Mouse (Mus musculus): ENCODE results near the gene AB124611. TPM values are rescaled to one million over a fixed set of nuclear protein-coding genes. Genes with fewer than 3 reads are reported as not detected.
"Not testable (repeated sequence)": the region's sequence is repeated elsewhere in the genome, so short reads cannot be mapped to it uniquely, and the experiment has no call there.

Gene AB124611
- total RNA-seq (2021): 1 to 10 TPM; 1.5 to 4.3 TPM
- long read RNA-seq, experiment 1: 0 reads
- long read RNA-seq, experiment 2: 0 reads

DNA sequence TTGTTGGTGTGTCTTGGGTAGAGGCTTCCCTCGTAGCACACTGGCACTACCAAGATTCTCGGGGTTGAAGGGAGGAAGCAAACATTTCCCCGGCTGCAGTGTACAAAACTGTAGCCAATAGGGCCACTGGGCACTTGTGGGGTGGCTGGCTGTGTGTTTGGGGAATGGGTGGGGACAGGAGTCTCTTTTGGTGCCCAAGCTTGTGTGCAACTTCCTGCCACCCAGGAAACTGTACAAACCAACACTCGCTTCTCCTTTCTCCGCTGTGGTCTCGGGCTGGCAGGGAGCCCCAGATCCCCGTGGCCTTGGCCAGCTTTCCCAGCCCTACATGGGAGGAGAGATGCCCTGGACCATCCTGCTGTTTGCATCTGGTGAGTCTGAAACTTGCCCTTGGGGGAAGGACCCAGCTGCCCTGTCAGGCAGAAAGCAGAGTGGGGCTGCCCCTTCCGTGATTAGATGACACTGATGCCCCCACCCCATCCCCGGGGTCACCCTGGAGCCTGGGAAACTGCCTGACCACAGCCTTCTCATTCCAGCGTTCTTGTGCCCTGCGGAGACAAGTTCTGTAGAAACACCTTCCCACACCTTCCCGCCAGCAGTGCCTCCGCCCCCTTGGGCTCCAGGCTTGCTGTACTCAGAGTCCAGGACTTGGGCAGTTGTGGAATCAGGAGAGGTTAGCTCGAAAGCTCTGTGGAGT, at the start of gene AB124611:
Gene AB124611 (plus strand): TSS at position 240 of the 697 bp plus-strand sequence.
- DNase-seq (ENCODE audit: low spot score in 2 of 2): no peak

GRCm38 (mm10) chr9:21477707-21478106, 48.3 kb upstream of the AB124611 start:
- no peak for DNase-seq (ENCODE audit: low spot score in 2 of 2)

DNA sequence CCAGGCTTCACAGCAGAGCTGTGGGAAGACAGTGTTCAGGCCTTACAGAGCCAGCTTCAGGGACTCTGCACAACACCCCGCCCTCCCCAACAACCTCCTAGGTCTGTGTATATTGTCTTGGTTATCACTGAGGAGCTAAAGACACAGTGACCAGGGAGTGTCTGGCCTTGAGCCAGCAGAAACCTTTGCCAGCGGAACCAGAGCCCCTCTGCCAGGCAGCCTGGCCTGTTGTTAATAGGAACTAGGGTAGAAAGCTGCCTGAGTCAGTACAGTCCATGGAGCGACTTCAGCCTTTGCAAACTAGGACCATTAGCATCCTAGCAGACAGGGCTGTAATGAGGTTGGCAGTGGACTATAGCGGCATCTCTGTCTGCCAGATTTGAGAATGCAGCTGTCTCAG, 41.9 kb upstream of the AB124611 start:
- DNase-seq (ENCODE audit: low spot score in 2 of 2): no peak

- DNase-seq (ENCODE audit: low spot score in 2 of 2): not testable (repeated sequence)
Measured at GRCm38 (mm10) chr9:21488246-21488645, 37.7 kb upstream of the AB124611 start.

DNA sequence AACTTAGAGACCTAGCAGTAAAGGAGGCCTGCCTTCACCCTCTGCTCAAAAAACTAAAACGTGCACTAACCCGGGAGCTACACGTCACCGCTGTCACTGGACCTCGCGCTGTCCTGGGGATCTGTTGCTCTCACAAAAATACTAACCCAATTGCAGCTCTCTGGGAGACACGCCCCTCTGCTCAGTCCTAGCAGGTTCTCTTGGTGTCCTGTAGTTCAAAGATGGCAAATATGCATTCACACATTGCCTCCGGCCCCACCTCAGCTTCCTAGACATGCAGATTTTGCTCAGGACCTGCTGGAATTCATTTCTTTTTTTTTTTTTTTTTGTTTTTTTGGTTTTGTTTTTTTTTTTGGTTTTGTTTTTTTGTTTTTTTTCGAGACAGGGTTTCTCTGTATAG, 35.3 kb upstream of the AB124611 start:
- DNase-seq (ENCODE audit: low spot score in 2 of 2): no peak

DNA sequence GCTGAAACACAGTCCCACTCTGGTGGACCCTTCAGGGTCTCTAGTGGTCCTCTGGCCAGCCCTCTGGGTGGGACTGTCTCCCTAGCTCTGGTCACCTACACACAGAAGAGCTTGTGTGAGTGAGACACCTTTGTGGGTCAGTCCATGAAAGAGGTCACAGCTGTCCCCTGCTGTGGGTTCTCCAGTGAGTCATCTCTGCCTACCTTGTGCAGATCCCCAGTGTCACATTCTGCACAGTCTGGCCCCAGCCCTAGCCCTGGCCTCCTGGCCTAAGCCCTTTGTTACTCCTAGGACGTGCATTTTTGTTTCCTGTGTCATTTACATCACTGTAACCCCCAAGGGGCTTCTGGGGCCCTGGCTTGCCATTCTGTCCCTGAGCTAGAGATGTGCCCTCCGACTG, 32.1 kb upstream of the AB124611 start:
- DNase-seq (ENCODE audit: low spot score in 2 of 2): no peak

GRCm38 (mm10) chr9:21494726-21495125, 31.2 kb upstream of the AB124611 start:
- DNase-seq (ENCODE audit: low spot score in 2 of 2): no peak

DNA sequence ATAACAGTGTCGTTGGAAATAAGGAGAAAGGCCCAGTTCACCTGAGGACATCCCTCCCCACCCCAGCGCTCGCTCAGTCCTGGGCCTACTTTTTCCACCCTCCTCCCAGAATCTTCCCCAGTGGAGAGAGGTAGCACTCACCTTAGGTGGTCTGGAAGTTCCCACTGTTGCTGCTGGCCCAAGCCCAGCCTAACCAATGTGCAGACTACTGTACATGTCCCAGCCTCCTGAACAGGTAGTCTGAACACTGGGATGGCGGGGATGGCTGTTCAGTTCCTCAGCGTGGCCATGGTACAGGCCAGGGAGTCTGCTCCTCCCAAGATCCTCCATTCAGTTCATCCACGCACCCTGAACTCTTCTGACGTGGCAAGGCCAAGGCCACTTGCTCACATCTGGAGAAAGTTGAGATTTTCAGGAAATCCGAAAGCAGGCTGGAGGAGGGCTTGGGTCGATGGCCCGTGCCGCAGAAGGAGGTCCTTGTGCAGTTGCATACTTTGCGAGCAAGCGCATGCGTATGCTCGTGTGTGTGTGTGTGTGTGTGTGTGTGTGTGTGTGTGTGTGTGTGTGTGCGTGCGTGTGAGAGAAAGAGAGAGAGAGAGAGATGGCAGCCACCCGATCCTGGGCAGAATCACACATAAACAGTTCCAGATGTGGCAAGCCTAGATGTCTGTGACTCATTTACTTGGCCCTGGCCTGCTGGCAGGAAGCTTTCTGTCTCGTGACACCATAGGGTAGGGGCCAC, 29.5 kb upstream of the AB124611 start:
- DNase-seq (ENCODE audit: low spot score in 2 of 2): peak in 1 of 2 experiments; percentile 31

GRCm38 (mm10) chr9:21497050-21497542, 28.9 kb upstream of the AB124611 start:
- no peak for DNase-seq (ENCODE audit: low spot score in 2 of 2)

DNA sequence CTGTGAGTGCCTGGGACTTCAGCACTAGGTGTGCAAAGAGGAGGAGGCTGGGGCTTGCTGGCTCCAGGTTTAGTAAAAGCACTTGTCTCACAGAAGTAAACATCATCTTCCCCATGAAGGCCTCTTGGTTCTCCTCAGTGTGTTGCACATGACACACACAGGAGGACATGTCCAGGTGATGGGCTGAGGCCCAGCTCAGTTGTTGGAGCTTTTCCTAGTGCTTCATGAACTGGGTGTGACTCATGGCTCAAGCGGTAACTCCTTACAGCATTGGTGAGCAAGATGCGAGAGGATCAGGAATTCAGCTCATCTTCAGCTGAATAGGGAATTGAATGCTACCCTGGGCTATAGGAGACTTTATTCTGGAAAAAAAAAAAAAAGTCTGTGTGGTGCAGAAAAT, 28.3 kb upstream of the AB124611 start:
- no peak for DNase-seq (ENCODE audit: low spot score in 2 of 2)

- no peak for DNase-seq (ENCODE audit: low spot score in 2 of 2)
Measured at GRCm38 (mm10) chr9:21498284-21498902, 27.6 kb upstream of the AB124611 start.

DNA sequence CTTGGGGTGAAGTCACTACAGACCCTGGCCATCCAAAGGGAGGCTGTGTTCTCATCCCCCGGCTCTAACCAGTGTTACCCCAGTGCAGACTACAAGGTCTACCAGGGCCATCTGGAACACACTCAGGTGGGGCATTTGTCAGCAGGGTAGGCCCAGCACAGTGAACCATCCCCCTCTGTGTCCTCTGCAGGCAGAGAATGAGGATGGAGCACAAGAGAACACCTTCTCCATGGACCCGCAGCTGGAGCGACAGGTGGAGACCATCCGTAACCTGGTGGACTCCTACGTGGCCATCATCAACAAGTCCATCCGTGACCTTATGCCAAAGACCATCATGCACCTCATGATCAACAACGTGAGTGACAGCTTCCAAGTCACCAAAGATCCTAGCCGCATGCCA, 22.6 kb upstream of the AB124611 start:
- no peak for DNase-seq (ENCODE audit: low spot score in 2 of 2)

DNA sequence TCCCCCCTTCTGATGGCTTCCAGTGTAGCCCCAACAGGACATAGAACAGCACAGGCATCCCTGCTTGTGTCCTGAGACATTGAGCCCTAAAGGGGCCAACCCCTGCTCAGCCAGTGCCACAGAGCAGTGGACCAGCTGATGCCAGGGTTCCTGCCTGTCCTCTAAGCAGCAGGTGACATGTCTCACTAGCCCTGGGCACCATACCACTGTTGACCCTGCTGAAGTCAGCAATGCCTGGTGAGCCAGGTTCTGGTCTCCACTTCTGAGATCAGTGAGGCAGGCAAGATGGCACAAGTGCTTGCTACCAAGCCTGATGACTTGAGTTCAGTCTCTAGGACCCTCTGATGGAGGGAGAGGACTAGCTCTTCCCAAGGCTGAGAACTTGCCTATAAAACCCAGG, 20.2 kb upstream of the AB124611 start:
- DNase-seq (ENCODE audit: low spot score in 2 of 2): no peak

- DNase-seq (ENCODE audit: low spot score in 2 of 2): no peak
Measured at GRCm38 (mm10) chr9:21507753-21508430, 18.1 kb upstream of the AB124611 start.

- no peak for DNase-seq (ENCODE audit: low spot score in 2 of 2)
Measured at GRCm38 (mm10) chr9:21508871-21509404, 17.0 kb upstream of the AB124611 start.

DNA sequence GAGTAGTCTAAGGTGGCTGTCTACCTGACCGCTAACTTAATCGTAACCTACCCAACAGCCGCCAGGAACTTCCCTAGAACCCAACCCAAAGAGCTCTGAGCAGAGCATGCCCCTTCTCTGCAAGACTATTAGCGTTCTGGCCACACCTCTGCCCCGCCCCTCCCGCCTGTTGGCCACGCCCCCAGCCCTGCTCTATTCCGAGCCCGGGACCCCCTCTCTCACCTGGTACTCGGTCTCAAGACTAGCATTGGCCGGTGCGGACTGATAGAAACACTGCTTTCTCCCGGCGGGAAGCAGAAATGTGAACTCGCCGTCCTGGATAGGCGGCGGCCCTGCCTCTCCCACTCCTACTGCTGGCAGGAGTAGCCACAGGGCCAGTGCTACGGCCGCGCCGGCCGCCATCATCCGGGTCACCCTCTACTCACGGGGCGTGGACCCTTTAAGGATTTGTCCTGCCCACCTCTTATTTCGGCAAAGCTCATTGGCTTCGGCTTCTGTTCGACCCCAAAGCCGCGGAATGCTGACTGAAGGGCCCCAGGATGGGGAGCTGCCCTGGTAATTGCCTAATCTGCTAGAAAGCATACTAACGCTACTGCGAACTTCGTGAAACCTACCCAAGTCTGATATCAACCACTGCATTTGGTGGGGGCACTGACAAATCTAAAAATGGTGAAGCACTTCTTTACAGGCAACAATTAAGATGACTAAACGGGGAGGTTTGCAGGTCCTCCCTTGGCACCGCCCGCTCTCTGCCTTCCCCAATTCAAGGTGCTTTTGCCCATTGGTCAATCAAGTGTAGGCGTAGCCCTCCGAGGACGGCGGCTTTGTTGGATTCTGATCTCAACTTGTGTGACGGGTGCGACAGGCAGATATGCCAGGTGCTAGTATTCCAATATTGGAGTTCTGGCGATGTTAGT, 15.9 kb upstream of the AB124611 start, which contains the start of gene Tmed1:
Gene Tmed1 (minus strand): TSS at position 481 of the 917 bp plus-strand sequence.
- peak; percentile 93 to 94 for DNase-seq (ENCODE audit: low spot score in 2 of 2)

DNA sequence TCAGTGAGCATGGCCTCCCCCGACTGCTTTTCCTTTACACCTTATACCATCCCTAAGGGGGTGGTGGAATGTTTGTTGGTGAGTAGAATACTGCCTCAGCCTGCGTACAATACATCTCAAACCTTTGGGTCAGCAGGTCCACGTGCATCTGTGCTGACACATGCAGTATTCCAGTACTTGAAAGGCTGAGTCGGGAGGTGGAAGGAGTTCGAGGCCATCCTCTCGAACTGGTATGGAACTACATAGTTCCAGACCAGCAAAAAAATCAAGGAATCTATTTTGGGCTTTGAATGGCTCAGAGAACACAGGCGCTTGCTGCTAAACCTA, 15.3 kb upstream of the AB124611 start:
- no peak for DNase-seq (ENCODE audit: low spot score in 2 of 2)

DNA sequence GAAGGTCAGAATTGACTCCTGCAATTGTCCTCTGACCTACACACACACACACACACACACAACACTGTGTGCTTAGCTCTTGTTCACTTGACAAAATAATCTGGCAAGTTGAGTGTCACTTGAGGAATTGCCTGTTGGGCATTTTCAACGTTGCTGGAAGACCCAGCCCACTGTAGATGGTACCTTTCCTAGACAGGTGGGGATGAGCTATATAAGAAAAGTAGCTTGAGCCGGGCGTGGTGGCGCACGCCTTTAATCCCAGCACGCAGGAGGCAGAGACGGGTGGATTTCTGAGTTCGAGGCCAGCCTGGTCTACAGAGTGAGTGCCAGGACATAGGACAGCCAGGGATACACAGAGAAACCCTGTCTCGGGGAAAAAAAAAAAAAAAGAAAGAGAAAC, 14.9 kb upstream of the AB124611 start:
- no peak for DNase-seq (ENCODE audit: low spot score in 2 of 2)

DNA sequence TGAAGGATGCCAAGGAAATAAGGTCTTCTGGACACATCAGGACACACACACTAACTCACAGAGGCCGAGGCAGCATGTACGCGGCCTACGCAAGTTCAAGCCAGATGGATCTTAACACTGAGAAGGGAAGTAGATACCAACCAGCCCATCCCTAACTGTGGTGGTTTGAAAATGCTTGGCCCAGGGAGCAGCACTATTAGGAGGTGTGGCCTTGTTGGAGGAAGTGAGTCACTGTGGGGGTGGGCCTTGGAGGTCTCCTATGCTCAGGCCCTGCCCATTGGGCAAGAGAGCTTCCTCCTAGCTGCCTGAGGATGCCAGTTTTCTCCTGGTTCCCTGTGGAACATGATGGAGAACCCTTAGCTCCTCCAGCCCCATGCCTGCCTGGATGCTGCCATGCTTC, 12.5 kb upstream of the AB124611 start:
- no peak for DNase-seq (ENCODE audit: low spot score in 2 of 2)

GRCm38 (mm10) chr9:21517947-21518495, 8.0 kb upstream of the AB124611 start:
- no peak for DNase-seq (ENCODE audit: low spot score in 2 of 2)
